Mouse (Mus musculus) MEL (cell line): ENCODE data around the gene Gm20390.

ENCODE experiments used
- CHD1 ChIP-seq: IDR thresholded peaks from 2 replicates; pipeline ENCODE4 v1.6.1; 2012; ENCODE audit warnings: low read depth, mild to moderate bottlenecking, inconsistent platforms, low read length, improper control_type of control experiment
- CTCF ChIP-seq, 3 experiments: IDR thresholded peaks in 2 of 3; conservative IDR thresholded peaks in 1 of 3; 2 replicates each; pipeline ENCODE4 v1.5.1; 2011 to 2012; ENCODE audit warnings: low read length in 3 of 3, low read depth in 2 of 3, mild to moderate bottlenecking in 2 of 3, improper control_type of control experiment in 1 of 3, inconsistent platforms in 1 of 3, mixed read lengths in 1 of 3, moderate library complexity in 1 of 3; ENCODE audit not compliant: control insufficient read depth in 1 of 3, insufficient read depth in 1 of 3, poor library complexity in 1 of 3, severe bottlenecking in 1 of 3
- ELF1 ChIP-seq: IDR thresholded peaks from 2 replicates; pipeline ENCODE4 v1.6.1; 2014; ENCODE audit warnings: low read depth, mild to moderate bottlenecking, inconsistent platforms, low read length, improper control_type of control experiment, moderate library complexity
- GATA1 ChIP-seq: IDR thresholded peaks from 2 replicates; pipeline ENCODE4 v1.6.1; 2011; ENCODE audit warnings: low read depth, low read length, improper control_type of control experiment
- JUND ChIP-seq: IDR thresholded peaks from 2 replicates; pipeline ENCODE4 v1.6.1; 2011; ENCODE audit warnings: low read depth, mild to moderate bottlenecking, improper control_type of control experiment, low read length
- KAT2A ChIP-seq: conservative IDR thresholded peaks from 2 replicates; pipeline ENCODE4 v1.6.1; 2012; ENCODE audit warnings: low read depth, low read length, improper control_type of control experiment, inconsistent platforms
- MAFK ChIP-seq: IDR thresholded peaks from 2 replicates; pipeline ENCODE4 v1.6.1; 2011; ENCODE audit warnings: low read depth, mild to moderate bottlenecking, low read length, improper control_type of control experiment, borderline replicate concordance
- POLR2A ChIP-seq, 2 experiments: IDR thresholded peaks; 2 replicates each; pipeline ENCODE4 v1.6.1; 2011 to 2012; ENCODE audit warnings: low read length in 2 of 2, mild to moderate bottlenecking in 2 of 2, control low read depth in 1 of 2, improper control_type of control experiment in 1 of 2, low read depth in 1 of 2, moderate library complexity in 1 of 2; ENCODE audit not compliant: control insufficient read depth in 1 of 2, insufficient read depth in 1 of 2, poor library complexity in 1 of 2
- SIN3A ChIP-seq: IDR thresholded peaks from 2 replicates; pipeline ENCODE4 v1.6.1; 2012; ENCODE audit warnings: low read length, improper control_type of control experiment, inconsistent platforms
- SMC3 ChIP-seq: IDR thresholded peaks from 2 replicates; pipeline ENCODE4 v1.6.1; 2011; ENCODE audit warnings: low read depth, low read length, improper control_type of control experiment
- TBP ChIP-seq: IDR thresholded peaks from 2 replicates; pipeline ENCODE4 v1.8.0; 2011; ENCODE audit warnings: low read depth, low read length, improper control_type of control experiment
- TCF12 ChIP-seq: IDR thresholded peaks from 2 replicates; pipeline ENCODE4 v1.6.1; 2014; ENCODE audit warnings: low read depth, mild to moderate bottlenecking, inconsistent platforms, low read length, improper control_type of control experiment, moderate library complexity

GRCm38 (mm10) chr11:93911603-93912002, 56.5 kb downstream of the Gm20390 start:
- TF ChIP-seq CTCF (IDR thresholded peaks at IDR 0.05 in 2 of 3, conservative IDR thresholded peaks at IDR 0.05 in 1 of 3; ENCODE audit: control insufficient read depth in 1 of 3, insufficient read depth in 1 of 3, low read depth in 2 of 3, low read length in 3 of 3, poor library complexity in 1 of 3, severe bottlenecking in 1 of 3) (no peak), SIN3A (no peak), POLR2A (IDR thresholded peaks at IDR 0.05; ENCODE audit: control insufficient read depth in 1 of 2, insufficient read depth in 1 of 2, low read depth in 1 of 2, low read length in 2 of 2, poor library complexity in 1 of 2) (no peak), KAT2A (no peak), ELF1 (no peak), GATA1 (no peak), JUND (no peak), CHD1 (no peak), SMC3 (no peak), MAFK (no peak), TCF12 (no peak), TBP (no peak)
